Mouse (Mus musculus) ES-Bruce4 (cell line): Measurements from ENCODE around the gene Garnl3.

Source experiments
- CTCF ChIP-seq: IDR thresholded peaks from one replicate; pipeline ENCODE4 v1.8.1; 2011; ENCODE audit warnings: low read depth, low read length
- POLR2A ChIP-seq: IDR thresholded peaks from one replicate; pipeline ENCODE4 v1.8.1; 2011; ENCODE audit warnings: low read length; ENCODE audit not compliant: insufficient read depth

GRCm38 (mm10) chr2:32983617-32984016 is 147.8 kb downstream of the Garnl3 start:
- TF ChIP-seq CTCF (no peak), POLR2A (no peak)
